Mouse (Mus musculus): ENCODE data around the gene Grid1. TPM values are rescaled to one million over a fixed set of nuclear protein-coding genes. Genes with fewer than 3 reads are reported as not detected.

The Grid1 gene
- polyA plus RNA-seq, 1 experiment from 2014 or later = 0.91 TPM

DNA sequence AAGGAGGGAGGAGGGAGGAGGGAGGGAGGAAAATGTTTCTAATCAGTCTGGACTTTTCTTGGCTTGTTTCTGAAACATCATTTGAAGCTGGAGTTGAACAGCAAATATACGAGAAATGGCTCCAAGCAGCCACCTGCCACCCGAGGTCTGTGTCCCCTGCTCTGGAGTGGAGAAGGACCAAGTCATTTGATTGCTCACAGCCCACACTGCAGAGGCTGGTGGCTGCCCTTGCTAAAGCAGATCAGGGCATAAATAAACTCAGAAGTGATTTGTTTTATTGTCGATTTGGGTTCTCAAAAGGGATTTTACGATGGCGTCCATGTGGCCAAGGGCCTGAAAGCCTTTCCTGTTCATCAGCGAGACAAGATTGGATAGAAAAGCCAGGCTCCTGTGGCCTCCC, 423.0 kb downstream of the Grid1 start:
- no peak overlapping the region for H3K9ac ChIP-seq (ENCODE audit: low read depth, low read length)
- H3K27me3 ChIP-seq (ENCODE audit: insufficient read depth, low read length) = no peaks in the 10 kb centered on the region
- DNase-seq (ENCODE audit: low spot score) (no peak), ATAC-seq (replicated peaks; ENCODE audit: low FRiP score, low read depth) (no peak)
- H3K4me3 ChIP-seq (replicated peaks; ENCODE audit: low read depth, low read length) = no peak overlapping the region
- H3K4me1 ChIP-seq (replicated peaks; ENCODE audit: insufficient read depth, low read length) = no peaks in the 10 kb centered on the region
- no peaks in the 10 kb centered on the region for H3K9me3 ChIP-seq (replicated peaks; ENCODE audit: low read length)
- H3K36me3 ChIP-seq (ENCODE audit: insufficient read depth, low read length) = no peaks in the 10 kb centered on the region
- 59% methylated on average over 6 of the region's 6 CpGs for WGBS
- TF ChIP-seq CTCF (IDR thresholded peaks at IDR 0.05; ENCODE audit: low read depth) = no peak
- no peak overlapping the region for H3K4me2 ChIP-seq (ENCODE audit: low read length)
- H3K27ac ChIP-seq = no peak overlapping the region

DNA sequence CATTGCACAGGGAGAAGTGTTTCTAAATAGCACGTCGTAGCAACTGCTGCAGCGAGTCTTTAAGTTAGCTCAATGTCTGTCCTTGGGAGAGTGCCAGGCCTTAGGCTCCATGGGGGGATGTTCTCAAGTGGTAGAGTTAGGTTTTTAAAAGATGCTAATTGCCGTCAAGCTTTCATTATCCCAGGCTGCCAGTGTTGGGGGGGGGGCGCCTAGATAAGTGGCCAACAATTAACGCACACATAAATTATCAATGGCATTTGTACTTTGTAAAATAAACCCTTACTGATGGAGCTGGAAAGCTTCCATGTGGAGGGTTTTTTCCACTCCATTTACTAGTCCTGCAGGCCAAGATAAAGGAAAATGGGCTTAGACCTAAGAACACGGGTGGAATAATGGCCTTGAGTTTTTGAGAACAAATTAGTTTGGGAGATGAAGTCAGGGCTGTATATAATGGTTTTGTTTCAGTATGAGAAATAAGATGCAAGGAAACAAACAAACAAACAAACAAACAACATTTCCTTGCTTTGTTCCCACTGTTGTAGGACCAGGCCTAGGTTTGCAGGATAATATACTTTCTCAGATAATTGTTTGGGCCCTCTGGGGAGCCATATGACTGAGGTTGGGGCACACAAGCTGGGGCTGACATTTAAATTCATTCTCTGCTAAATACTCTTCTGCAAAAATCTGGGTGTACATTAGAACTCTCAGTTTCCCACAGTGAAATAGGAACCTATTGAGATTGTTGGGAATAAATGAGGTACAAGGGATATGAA, 425.1 kb downstream of the Grid1 start:
- Histone ChIP-seq H3K4me1 (replicated peaks; ENCODE audit: insufficient read depth, low read length) (no peaks in the 10 kb centered on the region), H3K9ac (ENCODE audit: low read depth, low read length) (no peak overlapping the region), H3K4me3 (replicated peaks; ENCODE audit: low read depth, low read length) (no peak overlapping the region), H3K27ac (no peak overlapping the region), H3K4me2 (ENCODE audit: low read length) (no peak overlapping the region), H3K36me3 (ENCODE audit: insufficient read depth, low read length) (no peaks in the 10 kb centered on the region), H3K9me3 (replicated peaks; ENCODE audit: low read length) (no peaks in the 10 kb centered on the region), H3K27me3 (ENCODE audit: insufficient read depth, low read length) (no peaks in the 10 kb centered on the region)
- DNase-seq (ENCODE audit: low spot score) = no peak
- TF ChIP-seq CTCF (IDR thresholded peaks at IDR 0.05; ENCODE audit: low read depth) = no peak
- 62% methylated on average over 7 of the region's 7 CpGs for WGBS
- ATAC-seq (replicated peaks; ENCODE audit: low FRiP score, low read depth) = no peak

DNA sequence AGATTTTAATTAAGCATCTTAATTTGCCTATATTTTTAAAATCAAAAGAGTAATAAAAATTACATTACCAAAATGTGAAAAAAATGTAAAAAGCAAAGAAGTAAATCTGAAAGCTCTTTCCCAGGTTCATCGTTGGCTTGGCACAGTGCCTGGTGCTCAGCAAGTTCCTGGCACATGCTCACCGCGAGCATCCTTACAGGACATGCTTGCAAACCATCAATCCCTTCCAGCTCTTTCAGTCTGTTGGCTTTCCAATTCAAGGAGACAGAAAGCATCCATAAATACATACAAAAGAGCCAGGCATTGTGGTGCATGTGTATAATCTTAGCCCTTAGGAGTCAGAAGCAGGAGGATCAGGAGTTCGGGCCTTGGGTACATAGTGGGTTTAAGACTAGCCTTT, 430.5 kb downstream of the Grid1 start:
- WGBS = 89% methylated on average over 4 of the region's 4 CpGs
- Histone ChIP-seq H3K36me3 (ENCODE audit: insufficient read depth, low read length) (no peaks in the 10 kb centered on the region), H3K9me3 (replicated peaks; ENCODE audit: low read length) (no peaks in the 10 kb centered on the region), H3K9ac (ENCODE audit: low read depth, low read length) (no peak overlapping the region), H3K4me2 (ENCODE audit: low read length) (no peak overlapping the region), H3K4me3 (replicated peaks; ENCODE audit: low read depth, low read length) (no peak overlapping the region), H3K27ac (no peak overlapping the region), H3K4me1 (replicated peaks; ENCODE audit: insufficient read depth, low read length) (no peaks in the 10 kb centered on the region), H3K27me3 (ENCODE audit: insufficient read depth, low read length) (no peaks in the 10 kb centered on the region)
- DNase-seq (ENCODE audit: low spot score) = no peak
- no peak for ATAC-seq (replicated peaks; ENCODE audit: low FRiP score, low read depth)
- TF ChIP-seq CTCF (IDR thresholded peaks at IDR 0.05; ENCODE audit: low read depth) = no peak

DNA sequence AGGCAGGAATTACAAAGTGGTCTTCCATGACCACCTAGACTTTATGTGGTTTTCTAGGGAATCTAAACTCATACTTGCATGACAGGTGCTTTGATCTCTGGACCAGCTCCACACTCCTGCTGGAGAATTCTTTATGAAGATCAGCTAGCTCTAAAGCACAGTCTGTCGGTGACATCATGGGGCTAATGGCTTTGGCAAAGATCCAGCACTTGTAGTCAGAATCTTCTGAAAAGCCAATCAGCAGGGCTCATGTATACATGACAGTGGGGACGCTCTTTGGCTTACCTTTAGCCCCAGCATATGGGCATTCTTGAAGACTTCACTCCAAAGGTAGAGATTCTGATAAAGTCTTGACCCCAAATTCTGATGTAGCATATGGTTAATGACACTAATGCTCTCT, 434.6 kb downstream of the Grid1 start:
- no peak overlapping the region for H3K4me2 ChIP-seq (ENCODE audit: low read length)
- no peaks in the 10 kb centered on the region for H3K36me3 ChIP-seq (ENCODE audit: insufficient read depth, low read length)
- no peak overlapping the region for H3K9ac ChIP-seq (ENCODE audit: low read depth, low read length)
- no peak overlapping the region for H3K27ac ChIP-seq
- WGBS = 50% methylated on average over 2 of the region's 2 CpGs
- H3K9me3 ChIP-seq (replicated peaks; ENCODE audit: low read length) = no peaks in the 10 kb centered on the region
- no peak overlapping the region for H3K4me3 ChIP-seq (replicated peaks; ENCODE audit: low read depth, low read length)
- TF ChIP-seq CTCF (IDR thresholded peaks at IDR 0.05; ENCODE audit: low read depth) = no peak
- ATAC-seq (replicated peaks; ENCODE audit: low FRiP score, low read depth) (no peak), DNase-seq (ENCODE audit: low spot score) (no peak)
- H3K27me3 ChIP-seq (ENCODE audit: insufficient read depth, low read length) = no peaks in the 10 kb centered on the region
- H3K4me1 ChIP-seq (replicated peaks; ENCODE audit: insufficient read depth, low read length) = no peaks in the 10 kb centered on the region

DNA sequence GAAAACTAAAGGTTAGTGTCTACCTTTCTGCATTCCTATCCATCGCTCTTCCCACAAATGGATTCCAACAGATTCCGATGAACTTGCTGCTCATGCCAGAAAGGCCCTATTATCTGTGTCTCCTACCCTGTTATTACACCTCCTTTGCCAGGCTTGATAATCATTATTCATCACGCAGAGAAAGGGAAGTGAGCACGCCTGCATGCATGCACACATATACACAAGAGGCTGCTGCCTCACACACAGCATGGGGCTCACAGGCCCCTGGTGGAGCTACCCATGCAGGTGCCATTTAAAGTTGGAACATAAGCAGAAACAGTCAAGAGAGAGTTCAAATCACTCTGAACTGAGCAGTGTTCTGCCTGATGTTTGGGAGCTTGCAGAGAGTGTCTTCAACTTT, 450.4 kb downstream of the Grid1 start:
- H3K4me3 ChIP-seq (replicated peaks; ENCODE audit: low read depth, low read length) = no peak overlapping the region
- no peak overlapping the region for H3K4me2 ChIP-seq (ENCODE audit: low read length)
- no peak for TF ChIP-seq CTCF (IDR thresholded peaks at IDR 0.05; ENCODE audit: low read depth)
- no peaks in the 10 kb centered on the region for H3K4me1 ChIP-seq (replicated peaks; ENCODE audit: insufficient read depth, low read length)
- H3K9me3 ChIP-seq (replicated peaks; ENCODE audit: low read length) = no peaks in the 10 kb centered on the region
- no peak overlapping the region for H3K27ac ChIP-seq
- H3K9ac ChIP-seq (ENCODE audit: low read depth, low read length) = no peak overlapping the region
- ATAC-seq (replicated peaks; ENCODE audit: low FRiP score, low read depth) = no peak
- no peak for DNase-seq (ENCODE audit: low spot score)
- 85% methylated on average over 4 of the region's 4 CpGs for WGBS
- H3K27me3 ChIP-seq (ENCODE audit: insufficient read depth, low read length) = no peaks in the 10 kb centered on the region
- no peaks in the 10 kb centered on the region for H3K36me3 ChIP-seq (ENCODE audit: insufficient read depth, low read length)

DNA sequence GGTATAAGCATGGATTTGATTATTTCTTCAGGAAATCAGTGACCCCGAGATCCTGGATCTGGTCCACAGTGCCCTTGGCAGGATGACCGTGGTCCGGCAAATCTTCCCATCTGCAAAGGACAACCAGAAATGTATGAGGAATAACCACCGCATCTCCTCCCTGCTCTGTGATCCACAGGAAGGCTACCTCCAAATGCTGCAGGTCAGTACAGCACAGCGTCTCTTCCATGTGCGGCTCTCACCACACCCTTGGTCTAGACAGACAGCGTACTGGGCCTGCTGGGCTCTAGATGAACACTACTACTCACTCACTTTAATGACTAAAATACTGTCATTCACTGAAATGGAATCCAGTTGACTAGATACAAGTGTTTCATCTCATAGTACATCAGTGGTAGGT, 489.3 kb downstream of the Grid1 start:
- 89% methylated on average over 7 of the region's 7 CpGs for WGBS
- no peaks in the 10 kb centered on the region for H3K4me1 ChIP-seq (replicated peaks; ENCODE audit: insufficient read depth, low read length)
- ATAC-seq (replicated peaks; ENCODE audit: low FRiP score, low read depth) (no peak), DNase-seq (ENCODE audit: low spot score) (no peak)
- no peaks in the 10 kb centered on the region for H3K27me3 ChIP-seq (ENCODE audit: insufficient read depth, low read length)
- no peak for TF ChIP-seq CTCF (IDR thresholded peaks at IDR 0.05; ENCODE audit: low read depth)
- H3K9me3 ChIP-seq (replicated peaks; ENCODE audit: low read length) = no peaks in the 10 kb centered on the region
- no peaks in the 10 kb centered on the region for H3K36me3 ChIP-seq (ENCODE audit: insufficient read depth, low read length)
- H3K9ac ChIP-seq (ENCODE audit: low read depth, low read length) = no peak overlapping the region
- H3K4me2 ChIP-seq (ENCODE audit: low read length) = no peak overlapping the region
- H3K27ac ChIP-seq = no peak overlapping the region
- no peak overlapping the region for H3K4me3 ChIP-seq (replicated peaks; ENCODE audit: low read depth, low read length)
